Comparison of ENCODE assay signal across 14 mouse cellular contexts in genomic region chr17:25656142-25656825, GRCm38 (mm10).
DNase-seq lines count a peak whose midpoint lies in the region; ATAC-seq lines count a peak whose summit lies in the region.
"Had no signal": no experiment of that assay in that cellular context is flagged by ENCODE, and none has a peak within 500 bp of the region (broad histone marks: within the 10 kb centered on the region; RNA-seq: fewer than 3 reads in every experiment).

No protein-coding gene starts in this region.

- 77% methylated on average over 12 of the region's 12 CpGs for WGBS in heart, embryonic 11.5 days (ENCODE audit: insufficient replicate concordance)
- 69% methylated on average over 12 of the region's 12 CpGs for WGBS in midbrain, embryonic 16.5 days
- 84% methylated on average over 12 of the region's 12 CpGs for WGBS in midbrain, embryonic 11.5 days
- 67% methylated on average over 12 of the region's 12 CpGs for WGBS in limb, embryonic 10.5 days
- WGBS in stomach, embryonic 16.5 days, result 42% methylated on average over 12 of the region's 12 CpGs

- H3K9ac ChIP-seq in heart, embryonic 11.5 days (ENCODE audit: low read depth, low read length), result no peak overlapping the region
- H3K9ac ChIP-seq in midbrain, embryonic 16.5 days (ENCODE audit: low read depth, low read length), result 0 out of 2 replicates have a peak overlapping the region, but pooled peaks have one; percentile 11
- no peak overlapping the region for H3K9ac ChIP-seq in midbrain, embryonic 11.5 days (ENCODE audit: low read length)
- H3K9ac ChIP-seq in stomach, embryonic 16.5 days (ENCODE audit: low read length), result peak overlapping the region; percentile 26; the same call in 1 of the 2 replicates
- H3K9ac ChIP-seq: forebrain, embryonic 12.5 days had no signal

- peaks cover 6% of the 10 kb centered on the region for H3K4me1 ChIP-seq in heart, embryonic 11.5 days (ENCODE audit: control insufficient read depth, insufficient read depth, low read length)
- no peaks in the 10 kb centered on the region for H3K4me1 ChIP-seq in midbrain, embryonic 16.5 days (ENCODE audit: control insufficient read depth, insufficient read depth, low read length)
- H3K4me1 ChIP-seq in midbrain, embryonic 11.5 days (ENCODE audit: control insufficient read depth, insufficient read depth, low read length), result no peaks in the 10 kb centered on the region; the same call in 1 of the 2 replicates
- peaks cover 27% of the 10 kb centered on the region for H3K4me1 ChIP-seq in limb, embryonic 10.5 days
- peaks cover 9% of the 10 kb centered on the region for H3K4me1 ChIP-seq in stomach, embryonic 16.5 days (ENCODE audit: control insufficient read depth, insufficient read depth, low read length)

- H3K4me2 ChIP-seq in heart, embryonic 11.5 days, result no peak overlapping the region
- no peak overlapping the region for H3K4me2 ChIP-seq in midbrain, embryonic 16.5 days (ENCODE audit: low read length)
- no peak overlapping the region for H3K4me2 ChIP-seq in midbrain, embryonic 11.5 days
- no peak overlapping the region for H3K4me2 ChIP-seq in stomach, embryonic 16.5 days (ENCODE audit: low read depth, low read length)
- H3K4me2 ChIP-seq: forebrain, embryonic 12.5 days had no signal

- intact Hi-C loops in heart, postnatal 25 days (cut with DNase I), result no loop called here

- no peaks in the 10 kb centered on the region for H3K27me3 ChIP-seq in heart, embryonic 11.5 days (ENCODE audit: control insufficient read depth, insufficient read depth, low read length)
- H3K27me3 ChIP-seq in midbrain, embryonic 16.5 days (ENCODE audit: control insufficient read depth, insufficient read depth, low read depth, low read length), result no peaks in the 10 kb centered on the region
- H3K27me3 ChIP-seq in midbrain, embryonic 11.5 days (ENCODE audit: control insufficient read depth, insufficient read depth, low read length), result no peaks in the 10 kb centered on the region
- H3K27me3 ChIP-seq in limb, embryonic 10.5 days (ENCODE audit: low read depth, poor library complexity, severe bottlenecking), result no peaks in the 10 kb centered on the region
- no peaks in the 10 kb centered on the region for H3K27me3 ChIP-seq in stomach, embryonic 16.5 days (ENCODE audit: control insufficient read depth, insufficient read depth, low read length)
- H3K27me3 ChIP-seq: forebrain, embryonic 12.5 days had no signal

- H3K36me3 ChIP-seq in heart, embryonic 11.5 days (ENCODE audit: control insufficient read depth, insufficient read depth, low read length), result peaks cover 6% of the 10 kb centered on the region; the same call in 1 of the 2 replicates
- H3K36me3 ChIP-seq in midbrain, embryonic 16.5 days (ENCODE audit: control insufficient read depth, insufficient read depth, low read length), result no peaks in the 10 kb centered on the region
- peaks cover 2% of the 10 kb centered on the region; the same call in 1 of the 2 replicates for H3K36me3 ChIP-seq in midbrain, embryonic 11.5 days (ENCODE audit: control insufficient read depth, insufficient read depth, low read length)
- peaks cover 44% of the 10 kb centered on the region for H3K36me3 ChIP-seq in limb, embryonic 10.5 days
- H3K36me3 ChIP-seq in stomach, embryonic 16.5 days (ENCODE audit: control insufficient read depth, insufficient read depth, low read length), result no peaks in the 10 kb centered on the region

- ATAC-seq in heart, embryonic 11.5 days (replicated peaks; ENCODE audit: insufficient number of reproducible peaks, low FRiP score, low TSS enrichment), result peak; percentile 31; the same call in 1 of the 2 replicates
- no peak for ATAC-seq in midbrain, embryonic 16.5 days
- ATAC-seq in midbrain, embryonic 11.5 days (ENCODE audit: low FRiP score), result no peak
- peak; percentile 30; the same call in 1 of the 2 replicates for ATAC-seq in stomach, embryonic 16.5 days (ENCODE audit: insufficient read depth, low FRiP score)

- H3K9me3 ChIP-seq in heart, embryonic 11.5 days (replicated peaks; ENCODE audit: control insufficient read depth, low read length), result no peaks in the 10 kb centered on the region
- H3K9me3 ChIP-seq in midbrain, embryonic 16.5 days (replicated peaks; ENCODE audit: control insufficient read depth, low read length, poor library complexity, severe bottlenecking), result no peaks in the 10 kb centered on the region
- no peaks in the 10 kb centered on the region for H3K9me3 ChIP-seq in midbrain, embryonic 11.5 days (ENCODE audit: control insufficient read depth, low read length)
- H3K9me3 ChIP-seq in limb, embryonic 10.5 days (replicated peaks), result no peaks in the 10 kb centered on the region
- no peaks in the 10 kb centered on the region for H3K9me3 ChIP-seq in stomach, embryonic 16.5 days (replicated peaks; ENCODE audit: control insufficient read depth, low read length)
- H3K9me3 ChIP-seq: forebrain, embryonic 12.5 days had no signal

- no peak overlapping the region for H3K4me3 ChIP-seq in heart, embryonic 11.5 days (ENCODE audit: low read depth, low read length)
- H3K4me3 ChIP-seq in midbrain, embryonic 16.5 days (ENCODE audit: low read depth, low read length), result no peak overlapping the region
- H3K4me3 ChIP-seq in midbrain, embryonic 11.5 days (ENCODE audit: low read depth, low read length), result no peak overlapping the region
- no peak overlapping the region for H3K4me3 ChIP-seq in limb, embryonic 10.5 days
- H3K4me3 ChIP-seq in stomach, embryonic 16.5 days (replicated peaks; ENCODE audit: low read length), result no peak overlapping the region
- H3K4me3 ChIP-seq: forebrain, embryonic 12.5 days had no signal

- DNase-seq in heart, postnatal 25 days (ENCODE audit: low spot score), result no peak
- DNase-seq in midbrain, embryonic 11.5 days (ENCODE audit: low spot score, missing footprints), result no peak
- no peak for DNase-seq in limb, embryonic 10.5 days (ENCODE audit: low spot score)
- DNase-seq in adrenal gland, adult 2 months, result no peak
- no peak for DNase-seq in gastrocnemius, adult 18-20 months (ENCODE audit: low spot score)
- DNase-seq: cerebellum, postnatal 25 days; heart, adult 11 months; layer of hippocampus, postnatal 36 days; lung, adult 18-20 months; thymus, adult 18-20 months had no signal

- no peak overlapping the region for H3K27ac ChIP-seq in heart, embryonic 11.5 days (ENCODE audit: low read depth, low read length)
- no peak overlapping the region for H3K27ac ChIP-seq in midbrain, embryonic 16.5 days (ENCODE audit: low read length)
- no peak overlapping the region for H3K27ac ChIP-seq in midbrain, embryonic 11.5 days (ENCODE audit: low read depth, low read length)
- H3K27ac ChIP-seq in limb, embryonic 10.5 days, result peak overlapping the region; percentile 68; the same call in 1 of the 2 replicates
- H3K27ac ChIP-seq in stomach, embryonic 16.5 days (ENCODE audit: low read length), result no peak overlapping the region
- H3K27ac ChIP-seq: forebrain, embryonic 12.5 days had no signal

Comparison
In these comparisons a context has a peak if more than half of its experiments do, and no peak if none do; other contexts are left out.
1. H3K9ac ChIP-seq: peak in midbrain, embryonic 16.5 days (single experiment) and stomach, embryonic 16.5 days (single experiment); none in heart, embryonic 11.5 days (single experiment) and midbrain, embryonic 11.5 days (single experiment).
2. ATAC-seq: peak in heart, embryonic 11.5 days (single experiment) and stomach, embryonic 16.5 days (single experiment); none in midbrain, embryonic 16.5 days (single experiment) and midbrain, embryonic 11.5 days (single experiment).